Mouse (Mus musculus) hindbrain, embryonic 15.5 days (tissue): Measurements from ENCODE around the gene Asf1a. TPM values are rescaled to one million over a fixed set of nuclear protein-coding genes. Genes with fewer than 3 reads are reported as not detected.

Experiments
- ATAC-seq: fragments of 200-750 bp; cut with Nextera tagmentation; 2 replicates; pipeline ENCODE4 v1.8.0; 2017; ENCODE audit warnings: low read depth, moderate number of reproducible peaks, moderate TSS enrichment; ENCODE audit not compliant: low FRiP score
- H3K27ac ChIP-seq: fragments of 300-500 bp; sonication (generic); replicated peaks from 2 replicates; pipeline ENCODE4 v1.5.1; 2015; ENCODE audit warnings: mild to moderate bottlenecking, inconsistent platforms
- H3K27me3 ChIP-seq: fragments of 300-500 bp; sonication (generic); 2 replicates; pipeline ENCODE4 v1.6.1; 2015; ENCODE audit warnings: control low read depth, inconsistent platforms
- H3K36me3 ChIP-seq: fragments of 300-500 bp; sonication (generic); 2 replicates; pipeline ENCODE4 v1.6.1; 2015; ENCODE audit warnings: control low read depth, inconsistent platforms
- H3K4me1 ChIP-seq: fragments of 300-500 bp; sonication (generic); replicated peaks from 2 replicates; pipeline ENCODE4 v1.6.1; 2015; ENCODE audit warnings: control low read depth, inconsistent platforms
- H3K4me2 ChIP-seq: fragments of 300-500 bp; sonication (generic); 2 replicates; pipeline ENCODE4 v1.6.1; 2015; ENCODE audit warnings: moderate library complexity, mild to moderate bottlenecking, inconsistent platforms
- H3K4me3 ChIP-seq: fragments of 300-500 bp; sonication (generic); 2 replicates; pipeline ENCODE4 v1.5.1; 2015; ENCODE audit warnings: mild to moderate bottlenecking, inconsistent platforms
- H3K9ac ChIP-seq: fragments of 300-500 bp; sonication (generic); 2 replicates; pipeline ENCODE4 v1.6.1; 2015; ENCODE audit warnings: inconsistent platforms
- H3K9me3 ChIP-seq: fragments of 300-500 bp; sonication (generic); 2 replicates; pipeline ENCODE4 v1.6.1; 2016; ENCODE audit warnings: control low read depth, inconsistent platforms
- WGBS: fragments of 180-500 bp; shearing (Covaris S2); methylation state at CpG from one replicate; pipeline ENCODE4 v1.1.7; 2015; 5-methylcytosine and 5-hydroxymethylcytosine counted together
- polyA plus RNA-seq: library from polyadenylated mRNA; unstranded; fragments of >200 nt; fragmentation: Nextera tagmentation; extraction: Ambion mirVana; gene quantifications from 2 replicates; pipeline ENCODE4 v1.2.1, GENCODE M21; 2015

Asf1a gene
- polyA plus RNA-seq, result 62.4 and 63.1 TPM in 2 replicates

DNA sequence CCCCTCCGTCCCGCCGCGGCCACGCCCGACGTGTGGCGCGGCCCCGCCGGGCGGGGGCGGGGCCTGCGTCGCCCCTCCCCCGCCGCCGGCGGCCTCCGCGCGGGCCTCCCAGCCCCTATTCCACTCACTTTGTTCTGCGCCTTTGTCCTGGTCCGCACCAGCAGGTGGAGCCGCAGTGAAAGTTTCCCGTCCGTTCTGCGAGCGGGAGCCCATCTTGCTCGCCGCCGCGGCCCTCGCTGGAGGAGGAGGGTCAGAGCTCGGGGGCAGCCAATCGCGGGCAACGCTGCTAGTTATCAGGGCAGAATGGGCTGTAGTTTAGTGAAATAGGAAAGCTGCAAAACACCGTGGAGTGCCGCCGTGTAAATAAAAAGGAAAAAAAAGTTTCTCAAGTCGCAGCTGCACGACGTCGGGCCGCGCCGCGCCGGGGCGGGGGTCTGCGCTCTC, at the start of gene Asf1a:
Asf1a (plus strand) TSS at position 81 of the 444 bp plus-strand sequence.
- Histone ChIP-seq H3K4me1 (peaks cover 35% of the 10 kb centered on the region), H3K9me3 (no peaks in the 10 kb centered on the region), H3K36me3 (no peaks in the 10 kb centered on the region), H3K9ac (peak within 1 kb of the TSS; percentile 84), H3K4me3 (peak within 1 kb of the TSS; percentile 87), H3K27me3 (no peaks in the 10 kb centered on the region), H3K27ac (peak within 1 kb of the TSS; percentile 97), H3K4me2 (peak within 1 kb of the TSS; percentile 64)
- ATAC-seq, result peak; percentile 98
- under 1% methylated on average over 52 of the region's 52 CpGs for WGBS

DNA sequence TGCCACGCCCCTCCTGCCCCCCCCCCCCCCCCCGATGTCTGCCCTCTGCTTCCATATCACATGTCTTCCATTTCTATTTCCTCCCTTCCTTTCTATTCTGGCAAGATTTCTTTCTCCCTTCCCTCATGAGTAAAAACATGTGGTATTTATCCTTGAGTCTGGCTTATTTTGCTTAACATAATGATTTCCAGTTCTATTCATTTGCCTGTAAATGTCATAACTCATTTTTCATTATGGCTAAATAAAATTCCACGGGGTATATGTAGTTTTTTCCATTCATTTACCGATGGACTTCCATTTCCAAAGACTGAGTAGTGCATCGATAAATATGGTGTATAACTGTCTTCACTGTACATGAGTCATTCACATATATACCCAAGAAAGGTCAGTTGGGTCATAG, 34.6 kb upstream of the Asf1a start:
- Histone ChIP-seq H3K9me3 (no peaks in the 10 kb centered on the region), H3K4me2 (no peak overlapping the region), H3K4me1 (no peaks in the 10 kb centered on the region), H3K4me3 (no peak overlapping the region), H3K27me3 (no peaks in the 10 kb centered on the region), H3K27ac (no peak overlapping the region), H3K9ac (no peak overlapping the region), H3K36me3 (no peaks in the 10 kb centered on the region)
- ATAC-seq, result no peak
- WGBS, result 86% methylated on average over 5 of the region's 5 CpGs

DNA sequence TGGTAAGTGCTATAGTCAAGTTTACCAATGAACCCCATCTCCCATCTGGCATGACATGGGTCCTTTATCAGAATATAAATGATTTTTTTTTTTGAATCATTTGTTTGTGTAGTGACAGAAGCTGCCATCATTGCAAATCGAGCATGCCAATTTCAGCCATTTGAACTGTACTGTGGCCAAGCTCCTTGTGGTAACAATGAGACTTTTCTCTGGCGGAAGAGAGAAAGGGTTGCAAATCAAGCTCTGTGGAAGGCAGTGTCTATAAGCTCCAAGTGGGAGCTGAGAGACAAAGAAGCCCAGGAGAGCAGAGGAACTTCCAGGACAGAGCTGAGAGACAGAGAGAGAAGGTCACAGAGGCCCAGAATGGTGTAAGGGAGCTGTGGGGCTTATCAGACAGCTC, 31.0 kb upstream of the Asf1a start:
- H3K36me3 ChIP-seq, result no peaks in the 10 kb centered on the region
- H3K4me2 ChIP-seq, result no peak overlapping the region
- H3K4me3 ChIP-seq, result no peak overlapping the region
- no peaks in the 10 kb centered on the region for H3K27me3 ChIP-seq
- ATAC-seq, result no peak
- H3K27ac ChIP-seq, result no peak overlapping the region
- no peak overlapping the region for H3K9ac ChIP-seq
- H3K9me3 ChIP-seq, result no peaks in the 10 kb centered on the region
- WGBS, result 67% methylated on average over 2 of the region's 2 CpGs
- H3K4me1 ChIP-seq, result no peaks in the 10 kb centered on the region

GRCm38 (mm10) chr10:53568531-53568930, 28.0 kb upstream of the Asf1a start:
- Histone ChIP-seq H3K27ac (no peak overlapping the region), H3K4me1 (no peaks in the 10 kb centered on the region), H3K4me2 (no peak overlapping the region), H3K9ac (no peak overlapping the region), H3K36me3 (no peaks in the 10 kb centered on the region), H3K9me3 (no peaks in the 10 kb centered on the region), H3K27me3 (no peaks in the 10 kb centered on the region), H3K4me3 (no peak overlapping the region)
- no peak for ATAC-seq

GRCm38 (mm10) chr10:53580137-53580536, 16.4 kb upstream of the Asf1a start:
- ATAC-seq, result peak; percentile 59
- no peaks in the 10 kb centered on the region for H3K9me3 ChIP-seq
- no peak overlapping the region for H3K27ac ChIP-seq
- H3K4me2 ChIP-seq, result peak overlapping the region; percentile 67
- H3K4me1 ChIP-seq, result peaks cover 9% of the 10 kb centered on the region
- no peak overlapping the region for H3K9ac ChIP-seq
- no peaks in the 10 kb centered on the region for H3K27me3 ChIP-seq
- H3K4me3 ChIP-seq, result peak overlapping the region; percentile 35
- H3K36me3 ChIP-seq, result no peaks in the 10 kb centered on the region
- WGBS, result 36% methylated on average over 7 of the region's 7 CpGs

- Histone ChIP-seq H3K4me3 (peak overlapping the region; percentile 35), H3K4me2 (peak overlapping the region; percentile 67), H3K27me3 (no peaks in the 10 kb centered on the region), H3K9me3 (no peaks in the 10 kb centered on the region), H3K36me3 (no peaks in the 10 kb centered on the region), H3K9ac (peak overlapping the region; percentile 33; the same call in 1 of the 2 replicates), H3K27ac (peak overlapping the region; percentile 64; the same call in 1 of the 2 replicates), H3K4me1 (peaks cover 9% of the 10 kb centered on the region)
- WGBS, result 16% methylated on average over 14 of the region's 14 CpGs
- ATAC-seq, result peak; percentile 90
Observed at GRCm38 (mm10) chr10:53580621-53581081, 15.9 kb upstream of the Asf1a start.

- no peaks in the 10 kb centered on the region for H3K27me3 ChIP-seq
- no peaks in the 10 kb centered on the region for H3K9me3 ChIP-seq
- H3K4me2 ChIP-seq, result peak overlapping the region; percentile 67
- H3K27ac ChIP-seq, result no peak overlapping the region
- H3K4me1 ChIP-seq, result peaks cover 9% of the 10 kb centered on the region
- no peaks in the 10 kb centered on the region for H3K36me3 ChIP-seq
- no peak overlapping the region for H3K9ac ChIP-seq
- peak; percentile 67 for ATAC-seq
- WGBS, result 26% methylated on average over 10 of the region's 12 CpGs
- peak overlapping the region; percentile 35 for H3K4me3 ChIP-seq
Observed at GRCm38 (mm10) chr10:53581087-53581486, 15.5 kb upstream of the Asf1a start.

DNA sequence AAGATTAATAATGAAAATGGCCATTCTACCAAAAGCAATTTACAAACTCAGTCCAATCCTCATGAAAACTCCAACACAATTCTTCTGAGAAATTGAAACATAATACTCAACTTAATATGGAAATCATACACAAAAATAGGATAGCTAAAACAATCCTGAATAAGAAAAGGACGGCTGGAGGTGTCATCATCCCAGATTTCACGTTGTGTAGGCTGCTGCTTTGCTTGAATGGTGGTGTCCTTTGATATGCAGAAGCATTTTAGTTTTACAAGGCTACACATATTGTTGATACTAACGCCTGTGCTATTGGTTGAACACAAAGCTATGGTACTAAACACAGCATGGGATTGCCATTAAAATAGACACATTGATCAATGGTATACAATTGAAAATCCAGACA, 10.8 kb upstream of the Asf1a start:
- no peak for ATAC-seq
- 43% methylated on average over 3 of the region's 3 CpGs for WGBS
- H3K9ac ChIP-seq, result no peak overlapping the region

GRCm38 (mm10) chr10:53595744-53596676, 547 bp upstream of the Asf1a start:
- H3K9ac ChIP-seq, result peak overlapping the region; percentile 74
- ATAC-seq, result peak; percentile 95
- peaks cover 35% of the 10 kb centered on the region for H3K4me1 ChIP-seq
- H3K27ac ChIP-seq, result peak overlapping the region; percentile 97
- no peaks in the 10 kb centered on the region for H3K36me3 ChIP-seq
- peak overlapping the region; percentile 64 for H3K4me2 ChIP-seq
- no peaks in the 10 kb centered on the region for H3K27me3 ChIP-seq
- whole genome bisulfite sequencing, result 7% methylated on average over 25 of the region's 27 CpGs
- no peaks in the 10 kb centered on the region for H3K9me3 ChIP-seq
- peak overlapping the region; percentile 87 for H3K4me3 ChIP-seq

More for the DNA sequence above, 10.8 kb upstream of the Asf1a start:
- H3K27me3 ChIP-seq, result no peaks in the 10 kb centered on the region
- H3K27ac ChIP-seq, result no peak overlapping the region
- H3K4me3 ChIP-seq, result no peak overlapping the region
- no peaks in the 10 kb centered on the region for H3K9me3 ChIP-seq
- H3K4me1 ChIP-seq, result peaks cover 1% of the 10 kb centered on the region; the same call in 1 of the 2 replicates
- H3K36me3 ChIP-seq, result no peaks in the 10 kb centered on the region
- H3K4me2 ChIP-seq, result no peak overlapping the region

- Histone ChIP-seq H3K9me3 (no peaks in the 10 kb centered on the region), H3K4me3 (peak overlapping the region; percentile 87), H3K9ac (peak overlapping the region; percentile 84), H3K4me2 (peak overlapping the region; percentile 64), H3K36me3 (no peaks in the 10 kb centered on the region), H3K4me1 (peaks cover 35% of the 10 kb centered on the region), H3K27me3 (no peaks in the 10 kb centered on the region), H3K27ac (peak overlapping the region; percentile 97)
- ATAC-seq, result peak; percentile 4
- under 1% methylated on average over 84 of the region's 99 CpGs for WGBS
Observed at GRCm38 (mm10) chr10:53597121-53597881, 744 bp downstream of the Asf1a start.

DNA sequence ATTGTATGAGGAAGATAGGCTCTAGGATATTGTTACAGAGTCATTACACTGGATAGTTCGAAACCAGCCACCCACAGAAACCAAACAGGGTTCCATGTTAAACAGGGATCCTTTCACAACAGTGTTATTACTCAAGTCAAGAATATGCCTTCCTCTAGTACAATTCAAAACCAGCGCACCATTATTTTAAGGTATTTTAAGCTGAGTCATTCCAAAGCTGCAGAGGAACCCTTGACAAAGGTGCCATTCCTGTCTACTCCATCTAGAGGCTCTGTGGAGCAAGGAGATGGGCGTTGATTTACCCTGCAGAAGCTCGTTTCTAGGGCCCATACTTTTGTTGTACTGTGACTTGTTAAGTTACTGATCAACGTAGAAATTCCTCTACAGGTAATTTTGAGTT, 2.3 kb downstream of the Asf1a start:
- Histone ChIP-seq H3K36me3 (peaks cover 8% of the 10 kb centered on the region; the same call in 1 of the 2 replicates), H3K4me1 (peaks cover 35% of the 10 kb centered on the region), H3K9ac (no peak overlapping the region), H3K4me3 (peak overlapping the region; percentile 17; the same call in 1 of the 2 replicates), H3K9me3 (no peaks in the 10 kb centered on the region), H3K27ac (no peak overlapping the region), H3K27me3 (no peaks in the 10 kb centered on the region), H3K4me2 (peak overlapping the region; percentile 44)
- no peak for ATAC-seq
- 59% methylated on average over 5 of the region's 5 CpGs for WGBS

GRCm38 (mm10) chr10:53605328-53605727, 8.8 kb downstream of the Asf1a start:
- Histone ChIP-seq H3K9me3 (no peaks in the 10 kb centered on the region), H3K4me2 (no peak overlapping the region), H3K27me3 (no peaks in the 10 kb centered on the region), H3K9ac (no peak overlapping the region), H3K36me3 (peaks cover 39% of the 10 kb centered on the region), H3K4me3 (no peak overlapping the region), H3K27ac (no peak overlapping the region), H3K4me1 (peaks cover 4% of the 10 kb centered on the region)
- ATAC-seq, result no peak
- 66% methylated on average over 2 of the region's 2 CpGs for WGBS
